Mouse (Mus musculus) G1E (cell line): ENCODE measurements around the gene Hoxc11.

ENCODE experiments used
- CTCF ChIP-seq: IDR thresholded peaks from 2 replicates; pipeline ENCODE4 v1.5.1; 2012; ENCODE audit warnings: low read depth, low read length, inconsistent platforms, mixed read lengths
- GATA1 ChIP-seq: IDR thresholded peaks from 2 replicates; pipeline ENCODE4 v1.6.1; 2012; ENCODE audit warnings: borderline replicate concordance, low read length, inconsistent platforms, mixed read lengths
- GATA2 ChIP-seq: IDR thresholded peaks from 2 replicates; pipeline ENCODE4 v1.6.1; 2012; ENCODE audit warnings: low read depth, low read length, inconsistent platforms, borderline replicate concordance
- POLR2AphosphoS5 ChIP-seq: IDR thresholded peaks from 2 replicates; pipeline ENCODE4 v1.6.1; 2012; ENCODE audit warnings: low read depth, low read length, inconsistent platforms; ENCODE audit not compliant: insufficient replicate concordance
- TAL1 ChIP-seq: conservative IDR thresholded peaks from 2 replicates; pipeline ENCODE4 v1.6.1; 2012; ENCODE audit warnings: low read depth, low read length, inconsistent platforms, mixed read lengths

DNA sequence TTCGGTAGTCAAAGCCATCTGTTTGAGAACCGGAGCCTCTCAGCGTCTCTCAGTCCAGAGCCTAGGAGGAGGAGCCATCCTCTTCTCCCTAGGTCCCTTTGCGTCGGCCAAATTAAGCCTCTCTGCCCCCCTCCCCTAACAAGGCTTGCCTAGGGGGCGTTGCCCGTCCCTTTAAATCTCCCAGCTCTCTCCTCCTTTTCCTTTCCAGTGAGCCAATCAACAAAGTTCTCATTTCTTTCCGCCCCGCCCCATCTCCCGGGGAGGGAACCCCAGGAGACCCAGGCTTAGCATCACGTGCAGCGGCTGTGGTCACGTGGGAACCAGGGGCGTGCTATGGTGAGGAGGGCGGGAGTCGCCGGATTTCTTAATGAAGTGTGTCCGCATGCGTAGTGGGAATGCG lies 33.6 kb upstream of the Hoxc11 start:
- TF ChIP-seq CTCF = no peak
- TF ChIP-seq TAL1 = no peak
- no peak for TF ChIP-seq POLR2AphosphoS5
- TF ChIP-seq GATA1 = no peak
- TF ChIP-seq GATA2 = no peak
